Mouse (Mus musculus) MEL-GATA-1-ER (cell line): ENCODE measurements at regions not wholly inside any gene's neighbourhood (a gene's known extent, or its start where the extent isn't known, plus 50 kb on each side); places are given as distances from the start of the nearest gene placed in this dataset.
"Not testable (repeated sequence)": the region's sequence is repeated elsewhere in the genome, so short reads cannot be mapped to it uniquely, and the experiment has no call there.

Experiments
- DNase-seq: peaks from one replicate; pipeline ENCODE4 v3.0.0-alpha.2; 2012; ENCODE audit warnings: low read depth; ENCODE audit errors: extremely low read depth

DNA sequence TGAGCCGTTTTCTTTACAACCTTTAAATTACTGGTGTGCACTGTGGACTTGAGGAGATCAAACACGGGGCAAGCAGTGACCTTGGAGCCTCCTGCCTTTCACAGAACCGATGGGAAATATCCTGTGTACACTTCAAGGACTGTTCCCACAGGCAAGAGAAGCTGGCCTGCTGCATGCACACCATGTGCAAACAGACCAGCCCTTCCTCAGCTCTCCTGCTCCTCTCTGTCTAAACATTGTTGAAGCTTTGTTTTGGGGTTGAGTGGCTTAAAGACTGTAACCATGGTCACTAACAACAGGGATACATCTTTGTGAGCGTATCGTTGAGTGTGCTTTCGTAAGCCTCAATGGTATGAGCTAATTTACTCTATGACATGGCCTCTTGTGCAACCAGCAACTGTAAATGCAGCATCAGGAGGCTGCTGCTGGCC, 50.2 kb upstream of the Agps start:
- DNase-seq = no peak

GRCm38 (mm10) chr2:75781078-75781477, 50.9 kb upstream of the Agps start:
- peak; percentile 31 for DNase-seq

DNA sequence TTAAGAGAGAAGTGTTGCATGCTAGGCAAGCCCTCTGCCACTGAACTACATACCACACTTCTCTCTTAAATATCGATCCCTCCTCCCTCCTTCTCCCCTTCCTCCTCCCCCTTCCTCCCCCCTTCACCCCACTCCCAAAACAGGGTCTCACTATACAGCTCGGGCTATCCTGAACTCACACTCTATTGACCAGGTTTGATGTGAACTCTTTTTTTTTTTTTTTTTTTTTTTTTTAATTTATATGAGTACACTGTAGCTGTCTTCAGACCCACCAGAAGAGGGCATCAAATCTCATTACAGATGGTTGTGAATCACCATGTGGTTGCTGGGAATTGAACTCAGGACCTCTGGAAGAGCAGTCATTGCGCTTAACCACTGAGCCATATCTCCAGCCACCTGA, 53.3 kb upstream of the Agps start:
- DNase-seq = not testable (repeated sequence)

DNA sequence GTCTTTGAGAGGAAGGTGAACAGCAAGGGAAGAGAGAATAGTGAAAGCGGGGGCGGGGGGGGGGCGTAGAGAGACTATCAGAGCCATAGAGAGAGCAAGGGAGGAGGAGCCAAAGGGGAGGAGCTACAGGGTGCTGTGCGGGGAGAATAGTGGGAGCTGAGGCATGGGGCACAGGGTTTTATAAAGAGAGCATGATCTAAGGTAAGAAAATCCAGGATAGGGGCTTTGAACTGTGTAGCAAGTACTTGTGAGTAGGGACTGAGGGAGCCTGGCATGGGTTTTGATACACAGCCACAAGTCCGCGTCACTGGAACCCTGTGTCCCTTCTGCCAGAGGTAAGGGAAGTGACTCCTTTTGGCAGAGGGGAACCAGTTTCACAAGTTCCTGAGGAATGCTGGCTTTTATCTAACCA, 54.9 kb upstream of the Agps start:
- DNase-seq = peak; percentile 43

DNA sequence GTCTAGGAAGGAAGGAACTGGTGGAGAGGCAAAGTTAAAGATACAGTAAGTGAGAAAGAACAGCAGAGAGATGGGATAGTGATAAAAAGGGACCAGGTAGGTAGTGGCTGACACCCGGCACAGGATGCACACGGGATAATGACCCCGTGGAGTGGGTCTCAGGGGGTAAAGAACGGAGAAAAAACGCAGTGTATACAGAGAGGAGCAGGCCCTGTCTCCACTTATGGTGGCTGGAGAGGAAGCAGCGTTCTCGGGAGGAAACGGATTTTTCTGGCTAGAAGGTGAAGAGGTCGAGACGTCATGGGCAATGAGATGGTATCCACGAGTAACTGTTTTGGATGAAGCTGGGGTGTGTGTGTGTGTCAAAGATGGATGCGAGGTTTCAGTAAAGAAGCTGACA, 55.4 kb upstream of the Agps start:
- DNase-seq = no peak

DNA sequence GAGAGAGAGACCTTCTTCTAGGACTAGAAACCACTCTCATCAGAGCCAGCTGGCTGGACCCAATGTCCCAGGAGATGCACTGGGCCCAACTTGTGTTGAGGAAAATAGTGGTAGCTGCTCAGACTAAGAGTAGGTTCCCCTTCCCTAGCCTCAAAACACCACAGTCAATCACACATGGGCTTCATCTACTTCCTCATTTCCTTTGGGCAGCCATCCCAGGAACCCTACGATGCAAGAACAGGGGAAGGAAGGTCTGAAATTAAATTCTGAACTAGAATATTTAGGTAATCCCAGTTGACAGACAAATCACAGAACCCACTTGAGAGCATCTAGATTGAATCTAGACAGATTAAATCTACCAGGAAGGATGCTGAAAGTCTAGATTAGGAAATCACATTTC, 56.8 kb upstream of the Agps start:
- peak; percentile 71 for DNase-seq

DNA sequence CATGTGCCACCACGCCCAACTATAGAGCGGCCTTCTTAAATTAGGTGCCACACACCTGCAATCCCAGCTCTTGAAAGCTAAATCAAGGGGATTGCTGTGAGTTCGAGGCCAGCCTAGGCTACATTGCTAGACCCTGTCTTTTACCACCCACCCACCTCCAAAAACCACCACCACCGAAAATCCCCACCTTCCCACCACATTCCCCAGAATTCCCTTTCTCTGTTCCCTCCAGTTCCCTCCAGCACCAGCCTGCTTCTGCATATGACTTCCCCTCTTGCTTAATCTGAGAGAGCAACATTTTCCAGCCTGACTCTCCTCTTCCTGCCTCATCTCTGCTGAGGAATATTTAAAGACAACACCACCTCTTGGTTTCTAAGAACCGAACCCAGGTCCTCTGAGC, 58.5 kb upstream of the Agps start:
- no peak for DNase-seq

DNA sequence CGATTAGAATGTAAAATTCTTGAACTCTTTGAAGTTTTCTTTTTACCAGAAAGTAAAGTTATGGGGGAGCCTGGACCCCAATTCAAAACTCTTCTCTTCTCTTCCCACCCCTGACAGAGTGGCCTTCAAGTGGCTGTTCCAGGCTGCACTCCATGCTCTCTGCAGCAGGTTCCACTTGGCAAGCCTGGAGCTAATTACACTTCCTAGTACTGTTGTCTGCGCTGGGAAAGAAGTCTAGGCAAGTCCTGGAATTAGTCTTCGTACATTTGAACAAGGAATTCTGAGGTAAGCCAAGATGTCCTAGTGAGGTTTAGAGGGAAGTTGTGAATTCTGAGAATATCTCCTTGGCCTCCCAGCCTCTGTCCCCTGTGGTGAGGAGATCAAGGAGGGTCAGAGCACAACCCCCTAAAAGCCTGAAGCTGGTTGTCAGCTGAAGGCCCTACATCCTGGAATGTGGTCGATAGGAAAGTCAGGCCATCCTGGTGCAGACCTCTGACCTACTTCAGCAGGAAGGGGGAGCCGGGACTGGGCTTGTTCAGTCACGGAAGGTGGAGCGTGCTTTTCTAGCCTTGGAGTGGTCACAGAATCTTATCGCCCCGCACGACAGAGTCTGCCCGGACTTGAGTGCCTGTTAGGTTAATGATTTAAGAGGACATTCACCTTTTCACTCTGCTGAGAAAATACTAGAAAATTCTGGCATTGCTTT, 59.6 kb upstream of the Agps start:
- DNase-seq = no peak

GRCm38 (mm10) chr2:75770633-75771032, 61.3 kb upstream of the Agps start:
- peak; percentile 36 for DNase-seq

GRCm38 (mm10) chr2:75768559-75769304, 63.2 kb upstream of the Agps start:
- DNase-seq = no peak

DNA sequence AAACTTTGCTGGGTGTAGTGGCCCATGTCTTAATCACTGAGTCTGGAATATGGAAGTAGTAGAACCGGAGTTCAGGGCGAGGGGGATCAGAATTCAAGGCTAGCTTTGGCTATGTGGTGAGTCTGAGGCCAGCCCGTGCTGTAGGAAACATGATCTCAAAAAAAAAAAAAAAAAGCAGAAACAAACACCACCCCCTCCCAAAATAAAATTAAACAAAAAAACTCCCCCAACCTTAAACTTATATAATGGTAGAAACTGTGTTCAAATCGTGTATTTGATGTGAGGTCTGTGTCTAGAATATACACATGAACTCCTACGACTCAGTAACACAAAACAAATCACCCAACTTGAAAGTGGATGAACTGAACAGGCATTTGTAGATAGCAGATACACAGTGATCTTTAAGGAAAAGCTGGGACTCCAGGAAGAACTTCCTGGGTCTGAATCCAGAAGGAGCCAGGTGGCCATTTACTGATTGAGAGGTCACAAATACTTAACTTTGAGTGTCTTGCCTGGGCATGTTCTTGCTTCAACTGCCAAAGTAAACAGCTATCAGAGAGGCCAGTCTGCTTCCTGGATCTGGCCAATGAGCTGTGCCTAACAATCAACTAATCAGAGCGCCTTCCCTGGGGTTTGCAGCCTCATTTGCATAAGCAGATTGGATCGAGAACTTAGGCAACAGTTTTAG, 63.6 kb upstream of the Nfe2l2 start:
- DNase-seq = no peak

- no peak for DNase-seq
Observed at GRCm38 (mm10) chr2:75765403-75765802, 61.0 kb upstream of the Nfe2l2 start.

- DNase-seq = no peak
Observed at GRCm38 (mm10) chr2:75763252-75763651, 58.8 kb upstream of the Nfe2l2 start.

DNA sequence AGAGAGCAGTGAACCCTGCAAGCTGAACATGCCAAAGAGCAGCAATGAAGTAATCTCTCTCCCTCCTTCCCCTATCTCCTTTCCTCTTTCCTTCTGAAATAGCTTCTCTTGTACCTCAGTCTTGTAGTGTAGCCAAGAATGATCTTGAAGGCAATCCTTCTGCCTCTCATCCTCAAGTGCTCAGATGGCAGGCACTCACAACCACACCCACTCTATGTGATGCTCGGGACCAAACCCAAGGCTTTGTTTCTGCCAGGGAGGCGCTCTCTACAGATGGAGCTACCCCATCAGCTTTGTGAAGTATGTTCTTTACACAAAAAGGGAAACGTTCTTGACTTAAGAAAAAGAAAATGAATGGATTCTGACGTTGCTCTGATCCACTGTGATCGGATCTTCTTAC, 57.6 kb upstream of the Nfe2l2 start:
- no peak for DNase-seq

- DNase-seq = no peak
Observed at GRCm38 (mm10) chr2:75761626-75762025, 57.2 kb upstream of the Nfe2l2 start.

DNA sequence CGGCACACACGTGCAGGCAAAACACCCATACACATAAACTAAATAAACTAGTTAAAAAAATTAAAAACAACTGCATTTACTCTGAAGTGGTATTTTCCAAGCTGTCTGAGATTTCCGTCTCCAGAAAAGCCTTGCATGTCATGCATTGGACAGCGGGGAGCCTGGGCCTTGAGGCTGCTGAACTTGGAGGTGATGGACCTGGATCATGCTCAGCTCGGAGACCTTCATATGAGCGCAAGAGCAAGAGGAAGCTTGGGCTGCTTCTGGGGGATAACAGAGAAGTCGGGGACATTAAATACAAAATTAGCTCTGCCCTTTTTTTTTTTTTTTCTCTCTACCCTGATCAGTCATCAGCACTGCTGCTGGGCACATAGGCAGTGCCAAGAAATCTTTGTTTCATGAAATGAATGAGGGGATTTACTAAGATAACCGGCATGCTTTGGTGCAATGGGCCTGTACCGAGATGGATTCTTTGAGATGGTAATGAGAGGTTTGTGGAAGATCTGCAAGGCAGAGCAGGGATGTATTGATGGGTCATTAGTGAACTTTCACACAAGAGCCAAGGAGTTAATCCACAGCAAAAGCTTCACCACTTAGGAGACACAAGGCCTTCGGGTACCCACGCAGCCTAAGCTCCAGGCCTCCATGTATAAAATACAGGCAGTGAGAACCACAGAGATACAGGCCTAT, 54.9 kb upstream of the Nfe2l2 start:
- DNase-seq = no peak

- no peak for DNase-seq
Observed at GRCm38 (mm10) chr2:75758277-75758676, 53.8 kb upstream of the Nfe2l2 start.

DNA sequence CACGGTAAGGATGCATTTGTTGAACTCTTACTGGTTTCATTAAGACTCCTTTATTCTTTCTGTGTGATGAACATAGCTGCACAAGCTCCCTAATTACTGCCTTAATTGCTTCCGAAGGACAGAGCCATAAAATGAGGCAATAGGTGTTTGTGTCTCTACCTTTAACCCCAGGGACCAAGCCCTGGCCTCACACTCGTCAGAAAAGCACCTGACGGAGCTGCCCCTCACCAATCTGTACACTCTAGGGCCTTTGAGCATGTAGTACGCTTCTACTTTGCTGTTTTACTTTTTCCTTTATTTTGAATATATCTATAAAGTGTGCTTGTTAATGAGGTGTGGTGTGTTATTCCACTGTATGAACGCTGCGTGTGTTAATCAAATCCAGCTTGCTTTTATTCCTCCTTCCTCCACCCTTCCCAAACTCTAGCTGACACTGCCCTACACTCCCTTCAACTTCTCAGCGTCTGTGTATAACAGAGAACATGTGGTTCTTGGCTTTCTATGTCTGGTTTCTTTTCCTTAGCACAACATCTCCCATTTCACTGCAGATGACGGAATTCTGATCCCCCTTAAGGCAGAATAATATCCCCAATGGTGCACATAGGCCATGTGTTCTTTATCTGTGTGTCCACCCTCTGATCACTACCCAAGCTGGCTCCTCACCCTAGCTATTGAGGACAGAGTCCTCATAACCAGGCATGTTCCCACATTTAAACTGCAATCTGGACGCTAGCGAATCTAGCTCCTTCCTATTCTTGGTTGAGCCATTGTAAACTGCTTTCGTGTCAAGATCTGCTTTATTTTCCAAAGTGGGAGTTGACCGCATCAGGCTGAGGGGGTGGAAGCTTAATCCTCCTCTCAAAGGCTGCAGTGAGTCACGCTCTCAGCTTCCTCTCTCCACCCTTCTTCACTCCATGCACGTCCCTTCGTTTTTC, 52.5 kb upstream of the Nfe2l2 start:
- DNase-seq = no peak

DNA sequence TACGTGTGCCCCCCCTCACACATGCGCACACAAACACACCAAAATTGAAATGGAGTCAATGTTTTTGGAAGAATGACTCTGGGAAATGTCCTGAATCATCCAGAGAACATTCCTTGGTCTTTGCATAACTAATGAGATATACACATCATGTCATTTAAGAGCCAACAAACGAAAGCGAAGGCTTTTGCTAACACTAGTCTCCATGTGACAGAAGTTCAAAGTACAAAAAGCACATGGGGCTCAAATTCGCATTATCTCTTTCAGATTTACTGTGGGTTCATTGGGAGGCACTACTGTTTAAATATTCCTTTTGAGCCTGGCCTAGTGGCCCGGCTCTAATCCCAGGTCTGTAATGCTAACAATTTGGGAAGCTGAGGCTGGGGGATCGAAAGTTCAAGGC, 50.2 kb upstream of the Nfe2l2 start:
- no peak for DNase-seq
